ENCODE assay signal across 13 mouse cellular contexts in genomic region chr11:114876176-114876575, GRCm38 (mm10). TPM values are rescaled to one million over a fixed set of nuclear protein-coding genes. Genes with fewer than 3 reads are reported as not detected.
A peak's percentile ranks its signal among the peaks of the same experiment; 100 is the strongest.
DNase-seq lines count a peak whose midpoint lies in the region; ATAC-seq lines count a peak whose summit lies in the region.
"Had no signal": no experiment of that assay in that cellular context is flagged by ENCODE, and none has a peak within 500 bp of the region (broad histone marks: within the 10 kb centered on the region; RNA-seq: fewer than 3 reads in every experiment).

No protein-coding gene starts in this region.

- H3K36me3 ChIP-seq in midbrain, embryonic 11.5 days (ENCODE audit: control insufficient read depth, insufficient read depth, low read length): no peaks in the 10 kb centered on the region
- H3K36me3 ChIP-seq in midbrain, embryonic 16.5 days (ENCODE audit: control insufficient read depth, insufficient read depth, low read length): no peaks in the 10 kb centered on the region
- H3K36me3 ChIP-seq in kidney, embryonic 14.5 days (ENCODE audit: control insufficient read depth, insufficient read depth, low read length): peaks cover 11% of the 10 kb centered on the region
- H3K36me3 ChIP-seq: heart, embryonic 15.5 days; neural tube, embryonic 12.5 days had no signal

- no peak overlapping the region for H3K4me3 ChIP-seq in midbrain, embryonic 11.5 days (ENCODE audit: low read depth, low read length)
- H3K4me3 ChIP-seq in midbrain, embryonic 16.5 days (ENCODE audit: low read depth, low read length): no peak overlapping the region
- no peak overlapping the region for H3K4me3 ChIP-seq in kidney, embryonic 14.5 days (ENCODE audit: low read length)
- H3K4me3 ChIP-seq: heart, embryonic 15.5 days; limb, embryonic 15.5 days; neural tube, embryonic 12.5 days had no signal

- peaks cover 18% of the 10 kb centered on the region for H3K4me1 ChIP-seq in midbrain, embryonic 11.5 days (ENCODE audit: control insufficient read depth, insufficient read depth, low read length)
- H3K4me1 ChIP-seq in midbrain, embryonic 16.5 days (ENCODE audit: control insufficient read depth, insufficient read depth, low read length): peaks cover 3% of the 10 kb centered on the region; the same call in 1 of the 2 replicates
- peaks cover 41% of the 10 kb centered on the region for H3K4me1 ChIP-seq in kidney, embryonic 14.5 days (ENCODE audit: control insufficient read depth, insufficient read depth, low read length)

- H3K9me3 ChIP-seq in midbrain, embryonic 11.5 days (ENCODE audit: control insufficient read depth, low read length): no peaks in the 10 kb centered on the region
- no peaks in the 10 kb centered on the region for H3K9me3 ChIP-seq in midbrain, embryonic 16.5 days (replicated peaks; ENCODE audit: control insufficient read depth, low read length, poor library complexity, severe bottlenecking)
- no peaks in the 10 kb centered on the region for H3K9me3 ChIP-seq in kidney, embryonic 14.5 days (ENCODE audit: control insufficient read depth, low read length)
- H3K9me3 ChIP-seq: heart, embryonic 15.5 days; limb, embryonic 15.5 days; neural tube, embryonic 12.5 days had no signal

- intact Hi-C loops in heart, postnatal 10 days (cut with DNase I): no loop called here

- no peak for ATAC-seq in midbrain, embryonic 11.5 days (ENCODE audit: low FRiP score)
- no peak for ATAC-seq in midbrain, embryonic 16.5 days
- ATAC-seq in kidney, embryonic 14.5 days (ENCODE audit: low FRiP score, low TSS enrichment): no peak; the same call in 1 of the 2 replicates

- no peak overlapping the region for H3K9ac ChIP-seq in midbrain, embryonic 11.5 days (ENCODE audit: low read length)
- no peak overlapping the region for H3K9ac ChIP-seq in midbrain, embryonic 16.5 days (ENCODE audit: low read depth, low read length)
- 0 out of 2 replicates have a peak overlapping the region, but pooled peaks have one; percentile 0 for H3K9ac ChIP-seq in kidney, embryonic 14.5 days (ENCODE audit: low read depth, low read length)
- H3K9ac ChIP-seq: heart, embryonic 15.5 days; limb, embryonic 15.5 days; neural tube, embryonic 12.5 days had no signal

- H3K4me2 ChIP-seq in midbrain, embryonic 11.5 days: no peak overlapping the region
- H3K4me2 ChIP-seq in midbrain, embryonic 16.5 days (ENCODE audit: low read length): no peak overlapping the region
- H3K4me2 ChIP-seq in kidney, embryonic 14.5 days (replicated peaks; ENCODE audit: low read depth, low read length): 0 out of 2 replicates have a peak overlapping the region, but pooled peaks have one; percentile 15
- H3K4me2 ChIP-seq: heart, embryonic 15.5 days; limb, embryonic 15.5 days; neural tube, embryonic 12.5 days had no signal

- no peak overlapping the region for H3K27ac ChIP-seq in midbrain, embryonic 11.5 days (ENCODE audit: low read depth, low read length)
- H3K27ac ChIP-seq in midbrain, embryonic 16.5 days (ENCODE audit: low read length): no peak overlapping the region
- H3K27ac ChIP-seq in kidney, embryonic 14.5 days (ENCODE audit: low read depth, low read length): 0 out of 2 replicates have a peak overlapping the region, but pooled peaks have one; percentile 4
- H3K27ac ChIP-seq: heart, embryonic 15.5 days; limb, embryonic 15.5 days; neural tube, embryonic 12.5 days had no signal

- 58% methylated on average over 7 of the region's 7 CpGs for WGBS in midbrain, embryonic 11.5 days
- 60% methylated on average over 7 of the region's 7 CpGs for WGBS in midbrain, embryonic 16.5 days
- 15% methylated on average over 7 of the region's 7 CpGs for WGBS in kidney, embryonic 14.5 days

- peak; percentile 78 for DNase-seq in midbrain, embryonic 11.5 days (ENCODE audit: low spot score, missing footprints)
- DNase-seq in T-cell, adult 2 months (ENCODE audit: low spot score): peak; percentile 54
- DNase-seq in thymus, postnatal 36 days: peak; percentile 23 to 32
- DNase-seq in heart, postnatal 10 days: no peak
- DNase-seq in gastrocnemius, adult 8-10 months (ENCODE audit: low spot score in 2 of 2): no peak
- no peak for DNase-seq in adrenal gland, adult 18-20 months (ENCODE audit: low spot score in 2 of 2)
- DNase-seq: lung, postnatal 36 days; right cerebral cortex, postnatal 14 days had no signal

- H3K27me3 ChIP-seq in midbrain, embryonic 11.5 days (ENCODE audit: control insufficient read depth, insufficient read depth, low read length): no peaks in the 10 kb centered on the region
- H3K27me3 ChIP-seq in midbrain, embryonic 16.5 days (ENCODE audit: control insufficient read depth, insufficient read depth, low read depth, low read length): no peaks in the 10 kb centered on the region; the same call in 1 of the 2 replicates
- H3K27me3 ChIP-seq in kidney, embryonic 14.5 days (ENCODE audit: control insufficient read depth, insufficient read depth, low read length): no peaks in the 10 kb centered on the region
- H3K27me3 ChIP-seq: heart, embryonic 15.5 days; limb, embryonic 15.5 days; neural tube, embryonic 12.5 days had no signal

RNA-seq across cellular contexts. Expression of gene Cd300a, which starts 13.7 kb away (rescaled TPM):
- 0.79 and 1.1 TPM in 2 replicates for polyA plus RNA-seq in midbrain, embryonic 11.5 days (2014; fragmentation: Nextera tagmentation; extraction: Ambion mirVana)
- 1.2 and 1.3 TPM in 2 replicates for polyA plus RNA-seq in midbrain, embryonic 16.5 days (2015; fragmentation: Nextera tagmentation; extraction: Ambion mirVana)
- 0.91 and 1.2 TPM in 2 replicates for polyA plus RNA-seq in kidney, embryonic 14.5 days (2014; fragmentation: Nextera tagmentation; extraction: Ambion mirVana)
- total RNA-seq in heart, postnatal 10 days (2021): under 1 TPM; 0.96 to 0.99 TPM
- total RNA-seq in gastrocnemius, adult 8-10 months (2022): under 1 TPM; 0.29 to 0.54 (median 0.34) TPM
- total RNA-seq in adrenal gland, adult 18-20 months (2021): 1 to 10 TPM; 1.3 to 3.3 TPM

RNA-seq across cellular contexts. Expression of gene Gprc5c, which starts 25.2 kb away (rescaled TPM):
- polyA plus RNA-seq in midbrain, embryonic 11.5 days (2014; fragmentation: Nextera tagmentation; extraction: Ambion mirVana): 8.9 and 10.7 TPM in 2 replicates
- polyA plus RNA-seq in midbrain, embryonic 16.5 days (2015; fragmentation: Nextera tagmentation; extraction: Ambion mirVana): 5.4 and 7.4 TPM in 2 replicates
- polyA plus RNA-seq in kidney, embryonic 14.5 days (2014; fragmentation: Nextera tagmentation; extraction: Ambion mirVana): 49.9 and 105 TPM in 2 replicates
- total RNA-seq in heart, postnatal 10 days (2021): 10 to 100 TPM; 12.9 to 18.1 TPM
- total RNA-seq in gastrocnemius, adult 8-10 months (2022): 10 to 100 TPM; 31.9 to 49.5 (median 39.2) TPM
- total RNA-seq in adrenal gland, adult 18-20 months (2021): 1 to 10 TPM; 2.5 to 4.6 TPM

RNA-seq across cellular contexts. Expression of gene Cd300lb, which starts 58.0 kb away (rescaled TPM):
- polyA plus RNA-seq in midbrain, embryonic 11.5 days (2014; fragmentation: Nextera tagmentation; extraction: Ambion mirVana): 0.30 TPM in 1 of 2 replicates, not detected in the other
- polyA plus RNA-seq in midbrain, embryonic 16.5 days (2015; fragmentation: Nextera tagmentation; extraction: Ambion mirVana): 0.07 TPM in 1 of 2 replicates, not detected in the other
- 0.21 and 0.49 TPM in 2 replicates for polyA plus RNA-seq in kidney, embryonic 14.5 days (2014; fragmentation: Nextera tagmentation; extraction: Ambion mirVana)
- total RNA-seq in heart, postnatal 10 days (2021): under 1 TPM; 0.19 to 0.77 TPM
- total RNA-seq in gastrocnemius, adult 8-10 months (2022): under 1 TPM; 0.12 to 0.17 (median 0.16) TPM
- under 1 TPM; 0.40 to 0.80 TPM for total RNA-seq in adrenal gland, adult 18-20 months (2021)
- polyA plus RNA-seq: neural tube, embryonic 12.5 days had no signal

Comparison
In these comparisons a context has a peak if more than half of its experiments do, and no peak if none do; other contexts are left out.
1. DNase-seq: peak in midbrain, embryonic 11.5 days (single experiment), T-cell, adult 2 months (single experiment) and thymus, postnatal 36 days (2 of 2); none in heart, postnatal 10 days (0 of 2), gastrocnemius, adult 8-10 months (0 of 2) and adrenal gland, adult 18-20 months (0 of 2).